Comparison of ENCODE assay signal across 10 mouse cellular contexts in the genomic region with DNA sequence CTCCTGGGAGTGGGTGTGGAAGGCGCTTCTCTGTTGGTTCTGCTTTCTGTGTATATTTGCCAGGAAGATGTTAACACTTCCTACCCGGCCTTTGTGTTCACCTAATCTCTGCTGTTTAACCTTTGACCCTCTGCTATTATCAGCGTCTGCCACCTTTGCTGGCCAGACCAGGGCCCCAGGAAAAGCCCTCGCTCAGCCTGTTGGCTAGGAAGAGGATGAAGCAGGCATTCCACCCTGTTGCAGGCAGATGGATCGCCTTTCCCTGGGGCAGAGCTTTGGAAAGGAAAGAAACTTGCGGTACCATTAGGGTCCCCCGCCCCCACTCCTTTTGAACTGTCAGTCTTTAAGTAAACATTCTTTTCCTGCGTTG. TPM values are rescaled to one million over a fixed set of nuclear protein-coding genes. Genes with fewer than 3 reads are reported as not detected.
DNase-seq lines count a peak whose midpoint lies in the region; ATAC-seq and TF ChIP-seq lines count a peak whose summit lies in the region.
"Had no signal": no experiment of that assay in that cellular context is flagged by ENCODE, and none has a peak within 500 bp of the region (broad histone marks: within the 10 kb centered on the region; RNA-seq: fewer than 3 reads in every experiment).

No protein-coding gene starts in this region.

- H3K27me3 ChIP-seq in forebrain, embryonic 10.5 days (ENCODE audit: poor library complexity, severe bottlenecking): peaks cover 100% of the 10 kb centered on the region
- no peaks in the 10 kb centered on the region for H3K27me3 ChIP-seq in forebrain, embryonic 15.5 days
- H3K27me3 ChIP-seq in midbrain, embryonic 13.5 days: peaks cover 88% of the 10 kb centered on the region
- H3K27me3 ChIP-seq in midbrain, embryonic 11.5 days (ENCODE audit: control insufficient read depth, insufficient read depth, low read length): peaks cover 78% of the 10 kb centered on the region
- H3K27me3 ChIP-seq in liver, adult 2 months (ENCODE audit: control insufficient read depth, insufficient read depth, low read length): no peaks in the 10 kb centered on the region
- no peaks in the 10 kb centered on the region for H3K27me3 ChIP-seq in stomach, embryonic 14.5 days (ENCODE audit: control insufficient read depth, insufficient read depth, low read length)

- TF ChIP-seq POLR2A in liver, adult 2 months (IDR thresholded peaks at IDR 0.05; ENCODE audit: extremely low read depth, insufficient read depth, low read length): no peak

- peaks cover 63% of the 10 kb centered on the region for H3K36me3 ChIP-seq in forebrain, embryonic 10.5 days (replicated peaks)
- peaks cover 20% of the 10 kb centered on the region; the same call in 1 of the 2 replicates for H3K36me3 ChIP-seq in forebrain, embryonic 15.5 days
- peaks cover 50% of the 10 kb centered on the region for H3K36me3 ChIP-seq in midbrain, embryonic 13.5 days
- H3K36me3 ChIP-seq in midbrain, embryonic 11.5 days (ENCODE audit: control insufficient read depth, insufficient read depth, low read length): peaks cover 14% of the 10 kb centered on the region
- no peaks in the 10 kb centered on the region for H3K36me3 ChIP-seq in liver, adult 2 months (ENCODE audit: control insufficient read depth, insufficient read depth, low read length)
- peaks cover 17% of the 10 kb centered on the region; the same call in 1 of the 2 replicates for H3K36me3 ChIP-seq in stomach, embryonic 14.5 days (ENCODE audit: control insufficient read depth, insufficient read depth, low read length)

- TF ChIP-seq CTCF in liver, adult 2 months (IDR thresholded peaks at IDR 0.05; ENCODE audit: low read depth, low read length): no peak

- H3K9ac ChIP-seq in forebrain, embryonic 15.5 days (replicated peaks): no peak overlapping the region
- H3K9ac ChIP-seq in midbrain, embryonic 13.5 days (replicated peaks): peak overlapping the region; percentile 10; the same call in 1 of the 2 replicates
- H3K9ac ChIP-seq in midbrain, embryonic 11.5 days (ENCODE audit: low read length): no peak overlapping the region
- no peak overlapping the region for H3K9ac ChIP-seq in liver, adult 2 months (ENCODE audit: low read depth, low read length)
- no peak overlapping the region for H3K9ac ChIP-seq in stomach, embryonic 14.5 days (replicated peaks; ENCODE audit: low read depth, low read length)

- H3K4me2 ChIP-seq in forebrain, embryonic 15.5 days (replicated peaks): no peak overlapping the region
- H3K4me2 ChIP-seq in midbrain, embryonic 13.5 days (replicated peaks): no peak overlapping the region
- H3K4me2 ChIP-seq in midbrain, embryonic 11.5 days: no peak overlapping the region; the same call in 1 of the 2 replicates
- 0 out of 2 replicates have a peak overlapping the region, but pooled peaks have one; percentile 6 for H3K4me2 ChIP-seq in stomach, embryonic 14.5 days (replicated peaks; ENCODE audit: low read depth, low read length)

- H3K27ac ChIP-seq in forebrain, embryonic 10.5 days: peak overlapping the region; percentile 51; the same call in 1 of the 2 replicates
- H3K27ac ChIP-seq in forebrain, embryonic 15.5 days (replicated peaks): no peak overlapping the region
- H3K27ac ChIP-seq in midbrain, embryonic 13.5 days: no peak overlapping the region
- H3K27ac ChIP-seq in midbrain, embryonic 11.5 days (ENCODE audit: low read depth, low read length): no peak overlapping the region
- H3K27ac ChIP-seq in liver, adult 2 months (replicated peaks; ENCODE audit: insufficient read depth, low read depth, low read length): no peak overlapping the region
- peak overlapping the region; percentile 22; the same call in 1 of the 2 replicates for H3K27ac ChIP-seq in stomach, embryonic 14.5 days (ENCODE audit: low read length)

- DNase-seq in forebrain, embryonic 10.5 days (ENCODE audit: extremely low spot score, low spot score): no peak
- DNase-seq in midbrain, embryonic 11.5 days (ENCODE audit: low spot score, missing footprints): no peak
- DNase-seq in liver, adult 2 months (ENCODE audit: extremely low read depth, low read depth, low spot score): peak; percentile 15
- no peak for DNase-seq in frontal cortex, postnatal 14 days (ENCODE audit: low spot score in 2 of 2)
- no peak for DNase-seq in left cerebral cortex, adult 9 months (ENCODE audit: low spot score in 2 of 2)
- DNase-seq: right cerebral cortex, postnatal 25 days had no signal

- WGBS in forebrain, embryonic 10.5 days: 3% methylated on average over 8 of the region's 8 CpGs
- 24% methylated on average over 8 of the region's 8 CpGs for WGBS in forebrain, embryonic 15.5 days
- WGBS in midbrain, embryonic 13.5 days: 5% methylated on average over 8 of the region's 8 CpGs
- 4% methylated on average over 8 of the region's 8 CpGs for WGBS in midbrain, embryonic 11.5 days
- WGBS in liver, adult 2 months: 30% methylated on average over 8 of the region's 8 CpGs
- WGBS in stomach, embryonic 14.5 days: 9% methylated on average over 8 of the region's 8 CpGs

- no peak for ATAC-seq in forebrain, embryonic 15.5 days (replicated peaks)
- no peak for ATAC-seq in midbrain, embryonic 13.5 days
- ATAC-seq in midbrain, embryonic 11.5 days (ENCODE audit: low FRiP score): no peak
- ATAC-seq in stomach, embryonic 14.5 days (ENCODE audit: insufficient number of reproducible peaks, insufficient read depth, low FRiP score, low read depth): 0 out of 2 replicates have a peak, but pooled peaks have one; percentile 35

- H3K4me3 ChIP-seq in forebrain, embryonic 10.5 days: no peak overlapping the region
- H3K4me3 ChIP-seq in forebrain, embryonic 15.5 days: no peak overlapping the region
- no peak overlapping the region for H3K4me3 ChIP-seq in midbrain, embryonic 13.5 days (replicated peaks)
- H3K4me3 ChIP-seq in midbrain, embryonic 11.5 days (ENCODE audit: low read depth, low read length): no peak overlapping the region
- H3K4me3 ChIP-seq in liver, adult 2 months (ENCODE audit: insufficient read depth, low read depth, low read length): no peak overlapping the region
- H3K4me3 ChIP-seq in stomach, embryonic 14.5 days (ENCODE audit: low read depth, low read length): no peak overlapping the region
- H3K4me3 ChIP-seq: erythroblast, embryonic 14.5 days had no signal

- no peaks in the 10 kb centered on the region for H3K9me3 ChIP-seq in forebrain, embryonic 10.5 days
- no peaks in the 10 kb centered on the region for H3K9me3 ChIP-seq in forebrain, embryonic 15.5 days
- no peaks in the 10 kb centered on the region for H3K9me3 ChIP-seq in midbrain, embryonic 13.5 days
- H3K9me3 ChIP-seq in midbrain, embryonic 11.5 days (ENCODE audit: control insufficient read depth, low read length): no peaks in the 10 kb centered on the region
- no peaks in the 10 kb centered on the region for H3K9me3 ChIP-seq in stomach, embryonic 14.5 days (ENCODE audit: control insufficient read depth, low read depth, low read length)

- H3K4me1 ChIP-seq in forebrain, embryonic 10.5 days: peaks cover 66% of the 10 kb centered on the region
- no peaks in the 10 kb centered on the region for H3K4me1 ChIP-seq in forebrain, embryonic 15.5 days
- H3K4me1 ChIP-seq in midbrain, embryonic 13.5 days (replicated peaks): peaks cover 27% of the 10 kb centered on the region
- H3K4me1 ChIP-seq in midbrain, embryonic 11.5 days (ENCODE audit: control insufficient read depth, insufficient read depth, low read length): peaks cover 22% of the 10 kb centered on the region
- no peaks in the 10 kb centered on the region; the same call in 1 of the 2 replicates for H3K4me1 ChIP-seq in liver, adult 2 months (ENCODE audit: control insufficient read depth, insufficient read depth, low read length)
- peaks cover 18% of the 10 kb centered on the region for H3K4me1 ChIP-seq in stomach, embryonic 14.5 days (ENCODE audit: control insufficient read depth, insufficient read depth, low read length)

- no peaks in the 10 kb centered on the region for H3K79me2 ChIP-seq in liver, adult 2 months (ENCODE audit: control insufficient read depth, insufficient read depth, low read length)

RNA-seq across cellular contexts. Expression of a gene that starts 15.2 kb away (rescaled TPM):
- polyA plus RNA-seq in forebrain, embryonic 10.5 days (2016; fragmentation: Nextera tagmentation; extraction: Ambion mirVana): 52.1 and 53.5 TPM in 2 replicates
- 43.4 and 46.9 TPM in 2 replicates for polyA plus RNA-seq in forebrain, embryonic 15.5 days (2015; fragmentation: Nextera tagmentation; extraction: Ambion mirVana)
- polyA plus RNA-seq in midbrain, embryonic 13.5 days (2015; fragmentation: Nextera tagmentation; extraction: Ambion mirVana): 50.0 and 57.1 TPM in 2 replicates
- polyA plus RNA-seq in midbrain, embryonic 11.5 days (2014; fragmentation: Nextera tagmentation; extraction: Ambion mirVana): 47.7 and 54.3 TPM in 2 replicates
- 5.5 and 6.0 TPM in 2 replicates for total RNA-seq in liver, adult 2 months (2014; rRNA removed)
- 2.8 and 3.0 TPM in 2 replicates for polyA plus RNA-seq in liver, adult 2 months (2012; rRNA removed)
- polyA plus RNA-seq in stomach, embryonic 14.5 days (2014; fragmentation: Nextera tagmentation; extraction: Ambion mirVana): 45.3 and 45.4 TPM in 2 replicates

RNA-seq across cellular contexts. Expression of a gene that starts 15.3 kb away (rescaled TPM):
- 25.7 and 26.6 TPM in 2 replicates for polyA plus RNA-seq in forebrain, embryonic 10.5 days (2016; fragmentation: Nextera tagmentation; extraction: Ambion mirVana)
- 14.6 and 15.5 TPM in 2 replicates for polyA plus RNA-seq in forebrain, embryonic 15.5 days (2015; fragmentation: Nextera tagmentation; extraction: Ambion mirVana)
- polyA plus RNA-seq in midbrain, embryonic 13.5 days (2015; fragmentation: Nextera tagmentation; extraction: Ambion mirVana): 15.8 and 16.6 TPM in 2 replicates
- polyA plus RNA-seq in midbrain, embryonic 11.5 days (2014; fragmentation: Nextera tagmentation; extraction: Ambion mirVana): 14.3 and 16.5 TPM in 2 replicates
- total RNA-seq in liver, adult 2 months (2014; rRNA removed): 6.1 TPM in 2 replicates
- 7.1 and 7.3 TPM in 2 replicates for polyA plus RNA-seq in liver, adult 2 months (2012; rRNA removed)
- polyA plus RNA-seq in stomach, embryonic 14.5 days (2014; fragmentation: Nextera tagmentation; extraction: Ambion mirVana): 12.2 and 12.5 TPM in 2 replicates

Comparison
In these comparisons a context has a peak if more than half of its experiments do, and no peak if none do; other contexts are left out.
1. H3K27ac ChIP-seq: peak in forebrain, embryonic 10.5 days (single experiment) and stomach, embryonic 14.5 days (single experiment); none in forebrain, embryonic 15.5 days (single experiment), midbrain, embryonic 13.5 days (single experiment), midbrain, embryonic 11.5 days (single experiment) and liver, adult 2 months (single experiment).
2. RNA of a gene that starts 15.2 kb away (polyA plus RNA-seq): 52.1 to 53.5 TPM in forebrain, embryonic 10.5 days, 50.0 to 57.1 TPM in midbrain, embryonic 13.5 days, 47.7 to 54.3 TPM in midbrain, embryonic 11.5 days, 43.4 to 46.9 TPM in forebrain, embryonic 15.5 days and 45.3 to 45.4 TPM in stomach, embryonic 14.5 days; 2.8 to 3.0 TPM in liver, adult 2 months; every median in the first group is over 10 times any median in the second.